Mouse (Mus musculus) gonadal fat pad, adult 2 months (tissue): ENCODE measurements around the gene Paqr9. TPM values are rescaled to one million over a fixed set of nuclear protein-coding genes. Genes with fewer than 3 reads are reported as not detected.
"Not testable (repeated sequence)": the region's sequence is repeated elsewhere in the genome, so short reads cannot be mapped to it uniquely, and the experiment has no call there.

ENCODE experiments used
- DNase-seq: peaks from one replicate; pipeline ENCODE4 v3.0.0-alpha.2; 2012; ENCODE audit warnings: low read depth
- polyA plus RNA-seq: library from polyadenylated mRNA; depleted of rRNA; stranded (reverse); fragments of >200 nt; gene quantifications from 2 replicates; pipeline ENCODE4 v1.2.3, GENCODE M21; 2012; rRNA removed

Gene Paqr9
- 5.6 and 28.0 TPM in 2 replicates for polyA plus RNA-seq

DNA sequence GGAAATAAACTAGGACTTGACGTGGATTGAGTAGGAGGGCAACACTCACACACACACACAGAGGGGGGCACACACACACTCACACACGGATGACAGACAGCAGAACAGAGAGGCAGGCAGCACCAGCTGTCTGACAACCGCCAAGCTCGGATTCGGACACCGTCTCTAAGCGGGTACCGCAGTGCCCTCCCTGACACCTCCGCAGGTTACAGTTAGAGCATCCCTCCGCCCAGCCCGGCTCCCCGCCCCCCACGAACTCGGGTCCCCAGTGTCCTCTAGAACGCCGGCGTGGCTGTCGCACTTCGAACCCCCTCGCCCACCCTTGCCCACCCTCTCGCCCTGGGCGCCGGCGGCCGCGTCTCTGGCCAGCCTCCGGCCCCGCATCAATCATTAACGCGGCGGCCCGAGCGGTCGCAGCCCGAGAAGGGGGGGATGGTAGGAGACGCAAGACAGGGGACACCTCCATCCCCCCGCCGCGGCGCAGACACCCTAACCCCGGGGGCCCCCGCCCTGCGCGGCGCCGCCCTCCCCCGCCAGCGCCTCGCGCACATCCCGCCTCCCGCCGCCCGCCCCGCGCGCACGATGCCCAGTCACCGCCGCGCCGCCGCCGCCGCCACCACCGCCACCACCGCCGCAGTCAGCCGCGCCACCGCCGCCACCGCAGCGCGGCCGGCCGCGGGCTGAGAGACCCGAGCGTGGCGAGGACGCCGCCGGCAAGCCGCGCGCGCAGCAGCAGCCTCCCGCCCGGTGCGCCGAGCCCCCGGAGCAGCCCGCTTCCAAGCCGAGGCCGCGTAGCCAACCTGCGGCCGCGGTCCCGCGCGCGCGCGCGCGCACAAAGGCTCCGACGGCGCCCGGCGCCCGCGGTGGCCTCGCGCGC lies at the start of gene Paqr9:
TSS of gene Paqr9 (plus strand) at position 599 of the 877 bp plus-strand sequence.
- DNase-seq: no peak

GRCm38 (mm10) chr9:95510693-95511404 lies 48.6 kb upstream of the Paqr9 start:
- no peak for DNase-seq

DNA sequence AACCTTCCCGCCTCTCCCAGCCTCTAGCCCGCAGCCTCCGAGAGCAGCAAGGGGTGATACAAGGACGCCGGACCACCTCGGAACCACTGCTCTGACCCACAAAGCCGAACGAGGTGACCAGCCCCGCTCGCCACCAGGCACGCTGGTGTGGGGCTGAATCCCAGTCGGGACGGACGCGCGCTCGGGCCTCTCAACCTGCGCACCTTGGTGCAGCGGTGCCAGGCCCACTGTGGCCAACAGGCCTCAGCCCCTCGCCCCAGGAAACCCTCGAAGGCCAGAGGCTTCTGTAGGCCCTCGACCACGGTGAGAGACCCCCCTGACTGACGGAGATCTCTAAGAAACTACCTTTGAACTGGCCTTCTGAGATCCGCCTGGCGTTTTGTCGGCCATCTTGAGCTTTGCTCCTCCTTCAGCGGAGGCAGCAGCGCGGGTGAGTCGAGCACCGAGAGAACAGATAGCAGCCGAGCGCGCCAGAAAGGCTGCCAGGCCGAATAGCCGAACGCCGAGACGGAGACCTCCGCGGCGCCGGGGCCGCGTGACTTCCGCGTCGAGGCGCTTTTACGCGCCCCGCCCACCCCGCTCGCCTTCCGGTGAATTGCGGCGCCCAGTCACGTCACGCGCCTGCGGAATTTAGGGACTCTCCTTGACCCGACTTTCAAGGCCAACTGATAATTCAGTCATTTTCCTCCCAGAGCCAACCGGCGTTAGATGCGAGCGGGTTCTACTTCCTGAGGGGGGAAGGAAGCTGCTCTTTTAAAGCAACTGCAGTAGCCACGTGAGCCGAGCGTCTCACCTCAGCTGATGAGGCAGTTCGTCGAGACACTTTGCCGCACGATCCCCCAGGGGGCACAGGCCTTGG lies 47.8 kb upstream of the Paqr9 start, which contains the start of gene U2surp:
TSS of gene U2surp (minus strand) at position 525 of the 859 bp plus-strand sequence.
- DNase-seq: peak; percentile 57

- no peak for DNase-seq
These were observed 47.0 kb upstream of the Paqr9 start for GRCm38 (mm10) chr9:95512331-95513030.

- no peak for DNase-seq
These were observed 45.7 kb upstream of the Paqr9 start for GRCm38 (mm10) chr9:95513776-95514175.

GRCm38 (mm10) chr9:95514361-95514760 lies 45.1 kb upstream of the Paqr9 start:
- not testable (repeated sequence) for DNase-seq

GRCm38 (mm10) chr9:95520563-95520962 lies 38.9 kb upstream of the Paqr9 start:
- DNase-seq: no peak

DNA sequence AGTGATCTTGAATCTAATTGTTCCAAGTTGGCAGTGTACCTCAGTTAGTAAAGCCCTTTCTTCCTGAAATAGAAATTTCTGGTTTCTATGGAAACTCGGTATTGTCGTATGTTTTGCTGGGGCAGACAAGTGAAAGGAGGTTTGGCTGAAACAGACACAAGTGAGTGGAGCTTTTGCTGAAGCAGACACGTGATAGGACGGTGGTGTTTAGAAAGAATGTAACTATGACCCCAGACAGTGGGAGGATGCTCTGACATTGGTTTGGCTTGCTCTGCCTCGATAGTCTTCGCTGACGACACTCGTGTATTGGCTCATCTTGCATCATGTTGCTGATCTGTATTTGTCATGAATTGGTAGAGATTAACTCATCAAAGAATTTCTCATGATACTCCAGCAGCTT lies 38.4 kb upstream of the Paqr9 start:
- DNase-seq: no peak

GRCm38 (mm10) chr9:95521566-95521965 lies 37.9 kb upstream of the Paqr9 start:
- DNase-seq: no peak

DNA sequence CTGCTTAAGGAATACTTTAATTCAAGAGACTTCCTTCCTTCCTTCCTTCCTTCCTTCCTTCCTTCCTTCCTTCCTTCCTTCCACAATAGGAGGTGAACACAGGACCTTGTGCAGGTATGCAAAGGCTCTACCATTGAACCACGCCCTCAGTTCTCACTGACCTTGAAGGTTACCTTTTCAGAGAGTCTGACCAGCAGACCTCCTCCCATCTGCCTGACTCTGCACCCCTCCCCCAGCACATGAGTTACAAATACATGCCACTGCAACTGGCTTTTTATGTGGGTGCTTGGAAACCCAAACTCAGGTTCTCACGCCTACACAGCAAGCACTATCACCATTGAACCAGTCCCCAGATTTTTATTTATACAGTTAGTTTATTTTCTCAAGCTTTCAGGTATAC lies 36.9 kb upstream of the Paqr9 start:
- DNase-seq: no peak

- no peak for DNase-seq
These were observed 34.1 kb upstream of the Paqr9 start for GRCm38 (mm10) chr9:95525376-95525775.

DNA sequence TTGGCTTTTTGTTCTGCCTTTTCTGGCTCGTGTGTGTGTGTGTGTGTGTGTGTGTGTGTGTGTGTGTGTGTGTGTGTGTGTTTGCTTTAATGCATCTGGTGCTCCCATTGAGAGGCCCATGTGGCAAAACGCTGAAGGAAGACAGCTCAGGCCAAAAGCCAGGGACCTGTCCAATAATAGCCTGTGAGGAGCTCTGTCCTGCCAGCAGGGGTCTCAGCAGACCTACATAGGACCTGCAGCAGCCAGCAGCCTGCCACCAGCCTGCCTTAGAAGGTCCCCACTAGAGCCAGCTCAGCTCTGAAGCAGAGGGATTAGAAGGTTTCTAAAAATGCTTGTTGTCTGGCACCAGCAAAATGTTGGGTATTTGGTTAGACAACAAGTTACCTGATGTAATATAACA lies 33.5 kb upstream of the Paqr9 start:
- DNase-seq: no peak

GRCm38 (mm10) chr9:95527676-95528075 lies 31.8 kb upstream of the Paqr9 start:
- DNase-seq: no peak

GRCm38 (mm10) chr9:95531144-95531543 lies 28.3 kb upstream of the Paqr9 start:
- DNase-seq: no peak

- no peak for DNase-seq
These were observed 25.6 kb upstream of the Paqr9 start for GRCm38 (mm10) chr9:95533817-95534216.

- DNase-seq: no peak
These were observed 20.2 kb upstream of the Paqr9 start for GRCm38 (mm10) chr9:95539176-95539800.

- no peak for DNase-seq
These were observed 19.0 kb upstream of the Paqr9 start for GRCm38 (mm10) chr9:95540487-95540886.

DNA sequence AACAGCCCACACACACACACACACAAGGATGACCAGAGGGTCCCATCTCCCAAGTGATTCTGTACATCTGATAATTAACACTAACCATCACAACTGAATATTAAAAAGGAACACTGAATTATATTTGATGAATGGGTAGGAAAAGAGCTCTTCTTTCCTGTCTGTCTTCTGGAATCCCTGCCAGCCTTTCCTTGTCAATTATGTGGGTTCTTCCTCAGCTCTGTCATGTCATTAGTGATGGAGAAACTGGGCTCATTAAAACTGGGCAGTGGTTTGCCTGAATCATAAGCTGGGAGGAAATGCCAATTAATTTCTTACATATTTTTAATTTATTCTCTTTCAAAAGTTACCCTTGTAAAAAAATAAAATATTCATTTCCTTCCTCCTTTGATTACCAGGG lies 18.2 kb upstream of the Paqr9 start:
- no peak for DNase-seq

DNA sequence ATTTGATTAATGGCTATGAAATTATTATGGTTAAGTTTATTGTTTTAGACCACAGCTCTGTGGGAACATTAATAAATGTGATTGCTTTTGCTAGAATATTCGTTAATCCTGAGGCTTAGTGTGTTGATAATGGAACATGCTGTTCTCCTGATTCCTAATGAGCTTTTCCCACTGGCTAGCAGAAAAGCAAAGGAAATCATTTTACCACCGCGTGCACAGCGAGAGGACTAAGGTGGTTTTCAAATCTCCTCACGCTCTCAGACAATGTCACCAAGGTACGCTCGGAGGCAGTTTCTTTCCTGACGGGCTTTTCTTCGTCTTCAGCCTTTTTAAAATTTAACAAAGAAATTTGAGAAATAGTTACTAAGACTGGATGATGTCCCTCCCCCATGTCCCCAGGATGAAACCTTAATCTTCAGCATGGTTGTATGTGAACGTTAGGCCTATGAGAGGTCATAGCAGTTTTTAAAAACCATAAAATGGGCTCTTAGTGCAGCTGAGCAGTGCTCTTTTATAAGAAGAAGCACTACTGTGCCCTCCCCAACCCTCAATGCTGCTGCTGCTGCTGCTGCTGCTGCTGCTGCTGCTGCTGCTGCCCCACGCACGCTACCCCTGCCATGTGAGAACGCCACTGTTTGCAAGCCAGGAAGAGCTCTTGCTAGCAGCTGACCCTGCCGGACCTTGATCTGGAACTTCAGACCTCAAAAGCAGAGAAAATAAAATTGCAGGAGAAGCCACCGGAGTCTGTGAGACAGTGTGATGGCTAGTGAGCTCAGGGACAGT lies 17.6 kb upstream of the Paqr9 start:
- DNase-seq: no peak

DNA sequence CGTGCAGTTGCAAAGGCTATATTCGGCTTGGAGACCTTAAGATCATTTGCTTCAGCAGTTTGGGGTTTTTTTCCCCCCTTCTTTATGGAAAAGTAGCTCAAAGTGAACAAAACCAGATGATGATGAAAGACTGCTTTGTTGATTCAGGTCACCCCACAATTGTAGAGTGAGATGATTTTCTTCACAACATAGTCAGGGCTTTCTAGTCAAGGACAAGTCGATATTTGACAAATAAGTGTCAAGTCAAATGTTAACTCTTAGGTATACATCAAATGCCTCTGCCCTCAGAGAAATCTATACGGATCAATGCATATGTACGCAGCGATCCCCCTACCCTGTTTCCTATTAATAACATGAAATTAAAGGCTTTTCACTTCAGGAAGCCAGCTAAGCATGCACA lies 17.0 kb upstream of the Paqr9 start:
- no peak for DNase-seq
